Mouse (Mus musculus) kidney, adult 2 months (tissue): ENCODE data around the gene Cyp2d10. TPM values are rescaled to one million over a fixed set of nuclear protein-coding genes. Genes with fewer than 3 reads are reported as not detected.
A peak's percentile ranks its signal among the peaks of the same experiment; 100 is the strongest.
"Not testable (repeated sequence)": the region's sequence is repeated elsewhere in the genome, so short reads cannot be mapped to it uniquely, and the experiment has no call there.

Experiments
- DNase-seq: peaks from one replicate; pipeline ENCODE4 v3.0.0; 2021
- H3K27ac ChIP-seq: fragments of 200-500 bp; 2 replicates; pipeline ENCODE4 v1.5.1; 2012; ENCODE audit warnings: low read depth, low read length, control low read depth, inconsistent platforms; ENCODE audit not compliant: insufficient read depth
- H3K27me3 ChIP-seq: fragments of 200-500 bp; replicated peaks from 2 replicates; pipeline ENCODE4 v1.6.1; 2012; ENCODE audit warnings: mild to moderate bottlenecking, moderate library complexity, low read length, inconsistent platforms; ENCODE audit not compliant: control insufficient read depth, insufficient read depth
- H3K36me3 ChIP-seq: fragments of 200-500 bp; 2 replicates; pipeline ENCODE4 v1.6.1; 2012; ENCODE audit warnings: mild to moderate bottlenecking, moderate library complexity, low read length, inconsistent platforms; ENCODE audit not compliant: control insufficient read depth, insufficient read depth
- H3K4me1 ChIP-seq: fragments of 200-500 bp; 2 replicates; pipeline ENCODE4 v1.6.1; 2011; ENCODE audit warnings: low read length; ENCODE audit not compliant: control insufficient read depth, insufficient read depth
- H3K4me3 ChIP-seq: fragments of 200-500 bp; 2 replicates; pipeline ENCODE4 v1.5.1; 2011; ENCODE audit warnings: mild to moderate bottlenecking, low read depth, low read length, control low read depth; ENCODE audit not compliant: insufficient read depth
- CTCF ChIP-seq: fragments of 200-500 bp; conservative IDR thresholded peaks from 2 replicates; pipeline ENCODE4 v1.5.1; 2011; ENCODE audit warnings: low read depth, mild to moderate bottlenecking, control low read depth, low read length, moderate library complexity, mixed read lengths; ENCODE audit not compliant: insufficient read depth, insufficient read length
- POLR2A ChIP-seq: fragments of 200-500 bp; IDR thresholded peaks from one replicate; pipeline ENCODE4 v1.6.1; 2011; ENCODE audit warnings: low read depth, low read length, control low read depth
- WGBS: fragments of 180-500 bp; shearing (Covaris S2); methylation state at CpG from one replicate; pipeline ENCODE4 v1.1.7; 2018; 5-methylcytosine and 5-hydroxymethylcytosine counted together
- polyA plus RNA-seq: library from polyadenylated mRNA; depleted of rRNA; stranded (reverse); fragments of >200 nt; gene quantifications from 2 replicates; pipeline ENCODE4 v1.2.3, GENCODE M21; 2012; rRNA removed

The Cyp2d10 gene
- 0.22 and 0.33 TPM in 2 replicates for polyA plus RNA-seq

DNA sequence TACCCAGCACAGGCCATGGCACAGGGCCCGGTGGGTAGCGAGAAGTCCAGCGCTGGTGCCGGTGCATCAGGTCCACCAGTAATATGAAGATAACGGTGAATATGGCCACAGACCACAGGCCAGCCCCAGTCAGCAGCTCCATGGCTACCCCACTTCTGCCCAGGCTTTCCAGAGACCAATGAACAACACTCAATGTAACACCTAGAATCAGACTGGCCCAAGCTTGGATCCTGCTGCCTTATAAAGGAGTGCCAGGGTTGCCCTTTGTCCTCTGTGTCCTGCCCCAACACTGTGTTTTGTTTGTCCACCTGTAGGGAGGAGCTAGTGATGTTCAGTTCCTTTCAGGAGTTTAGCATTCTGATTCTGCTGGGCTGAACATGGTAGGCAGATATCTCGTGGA lies at the start of gene Cyp2d10:
Gene Cyp2d10 (minus strand): TSS at position 215 of the 400 bp plus-strand sequence.
- no peaks in the 10 kb centered on the region for H3K36me3 ChIP-seq
- H3K27me3 ChIP-seq: no peaks in the 10 kb centered on the region
- DNase-seq: no peak
- no peak for TF ChIP-seq POLR2A
- no peak; the same call in 1 of the 2 replicates for TF ChIP-seq CTCF
- no peak within 1 kb of the TSS for H3K27ac ChIP-seq
- no peak within 1 kb of the TSS for H3K4me3 ChIP-seq
- no peaks in the 10 kb centered on the region for H3K4me1 ChIP-seq
- WGBS: 95% methylated on average over 6 of the region's 6 CpGs

DNA sequence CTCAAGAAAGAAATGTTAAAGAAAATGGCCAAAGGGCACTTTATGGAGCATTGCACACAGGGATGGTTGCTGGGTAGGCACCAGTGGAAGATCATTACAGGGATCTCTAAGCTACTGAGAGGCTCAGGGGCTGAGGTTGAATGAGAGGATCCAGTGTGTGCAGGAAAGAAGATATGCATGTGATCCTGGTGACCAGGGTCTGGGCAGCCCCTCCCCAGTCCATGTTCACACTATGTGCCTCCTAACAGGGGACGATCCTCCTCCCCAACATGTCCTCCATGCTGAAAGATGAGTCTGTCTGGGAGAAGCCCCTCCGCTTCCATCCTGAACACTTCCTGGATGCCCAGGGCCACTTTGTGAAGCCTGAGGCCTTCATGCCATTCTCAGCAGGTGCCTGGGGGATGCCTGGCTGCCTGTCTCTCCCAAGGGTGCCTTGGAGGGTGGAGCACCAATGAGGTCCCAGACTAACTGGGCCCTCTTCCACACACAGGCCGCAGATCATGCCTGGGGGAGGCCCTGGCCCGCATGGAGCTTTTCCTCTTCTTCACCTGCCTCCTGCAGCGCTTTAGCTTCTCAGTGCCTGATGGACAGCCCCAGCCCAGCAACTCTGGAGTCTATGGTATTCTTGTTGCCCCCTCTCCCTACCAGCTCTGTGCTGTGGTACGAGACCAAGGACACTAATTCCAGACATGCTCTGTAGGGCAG lies 49.2 kb upstream of the Cyp2d10 start:
- H3K4me1 ChIP-seq, H3K27me3 ChIP-seq, H3K27ac ChIP-seq, H3K36me3 ChIP-seq, DNase-seq, H3K4me3 ChIP-seq: not testable (repeated sequence)
- WGBS: 91% methylated on average over 6 of the region's 6 CpGs

DNA sequence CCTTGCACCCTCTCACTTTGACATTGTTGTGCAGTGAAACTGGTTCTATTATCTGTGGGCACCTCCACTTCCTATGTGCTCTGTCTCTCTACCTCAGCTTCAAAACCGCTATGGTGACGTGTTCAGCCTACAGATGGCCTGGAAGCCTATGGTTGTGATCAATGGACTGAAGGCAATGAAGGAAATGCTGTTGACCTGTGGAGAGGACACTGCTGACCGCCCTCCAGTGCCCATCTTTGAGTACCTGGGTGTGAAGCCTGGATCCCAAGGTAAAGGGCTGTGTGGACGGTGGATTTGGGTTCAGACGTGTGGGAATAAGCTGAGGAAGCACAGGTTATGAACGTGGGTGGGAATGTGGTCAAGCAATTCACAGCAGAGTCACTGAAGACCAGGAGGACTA lies 46.5 kb upstream of the Cyp2d10 start:
- H3K36me3 ChIP-seq, H3K4me3 ChIP-seq, H3K27ac ChIP-seq, H3K27me3 ChIP-seq, DNase-seq, H3K4me1 ChIP-seq: not testable (repeated sequence)
- 86% methylated on average over 6 of the region's 6 CpGs for WGBS

DNA sequence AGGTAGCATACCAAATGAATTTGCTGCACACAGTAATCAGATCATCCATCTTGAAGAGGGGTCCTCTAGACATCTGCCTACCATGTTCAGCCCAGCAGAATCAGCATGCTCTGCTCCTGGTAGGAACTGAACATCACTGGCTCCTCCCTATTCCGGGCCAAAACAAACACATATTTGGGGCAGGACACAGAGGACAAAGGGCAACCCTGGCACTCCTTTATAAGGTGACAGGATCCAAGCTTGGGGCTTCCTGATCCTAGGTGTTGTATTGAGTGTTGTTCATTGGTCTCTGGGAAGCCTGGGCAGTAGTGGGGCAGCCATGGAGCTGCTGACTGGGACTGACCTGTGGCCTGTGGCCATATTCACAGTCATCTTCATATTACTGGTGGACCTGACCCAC lies 45.1 kb upstream of the Cyp2d10 start:
- 72% methylated on average over 1 of the region's 1 CpGs for WGBS
- H3K4me3 ChIP-seq: peak overlapping the region; percentile 10; the same call in 1 of the 2 replicates
- not testable (repeated sequence) for H3K27me3 ChIP-seq, H3K4me1 ChIP-seq, H3K36me3 ChIP-seq, H3K27ac ChIP-seq
- DNase-seq: peak; percentile 65

DNA sequence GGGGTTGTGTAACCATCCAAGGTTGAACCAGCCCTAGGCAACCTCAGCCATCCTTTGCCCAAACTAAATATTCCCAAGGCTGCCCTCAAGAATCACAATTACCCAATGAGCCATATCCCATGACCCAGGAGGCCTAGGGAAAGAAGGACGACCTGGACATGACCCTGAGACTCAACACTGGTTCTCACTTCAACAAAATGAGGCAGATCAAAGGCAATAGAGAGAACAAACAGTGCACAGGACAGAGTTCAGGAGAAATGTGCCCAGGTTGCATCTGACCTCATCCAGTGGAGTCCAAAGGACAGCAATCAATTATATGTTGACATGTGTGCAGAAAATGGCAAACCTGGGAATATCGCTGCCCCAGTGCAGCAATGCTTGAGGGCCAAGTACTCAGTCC lies 43.0 kb upstream of the Cyp2d10 start:
- not testable (repeated sequence) for H3K27ac ChIP-seq, H3K36me3 ChIP-seq, H3K4me3 ChIP-seq, H3K4me1 ChIP-seq, H3K27me3 ChIP-seq
- peak; percentile 77 for DNase-seq
- WGBS: 35% methylated on average over 2 of the region's 2 CpGs

DNA sequence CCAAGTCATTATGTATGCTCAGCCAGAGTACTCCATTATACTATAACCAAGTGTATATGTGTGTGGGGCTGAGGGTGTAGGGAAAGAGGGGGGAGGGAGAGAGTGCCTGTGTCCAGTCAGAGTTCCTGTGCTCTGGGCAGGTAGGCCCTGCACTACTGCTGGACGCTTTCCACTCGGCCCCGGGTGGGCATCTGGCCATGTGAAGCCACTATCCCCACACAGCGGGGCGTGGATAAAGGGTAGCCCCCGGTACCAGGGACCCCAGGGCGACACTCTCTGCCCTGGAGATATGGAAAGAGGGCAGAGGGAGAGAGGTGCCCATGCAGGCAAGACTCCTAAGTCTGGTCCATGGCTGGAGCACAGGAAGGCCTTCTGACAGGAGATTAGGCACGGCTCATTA lies 38.2 kb upstream of the Cyp2d10 start:
- Histone ChIP-seq H3K27me3 (no peaks in the 10 kb centered on the region), H3K27ac (no peak overlapping the region), H3K36me3 (no peaks in the 10 kb centered on the region), H3K4me1 (no peaks in the 10 kb centered on the region; the same call in 1 of the 2 replicates), H3K4me3 (no peak overlapping the region)
- WGBS: 80% methylated on average over 8 of the region's 8 CpGs
- DNase-seq: no peak
- TF ChIP-seq CTCF (no peak), POLR2A (no peak)

DNA sequence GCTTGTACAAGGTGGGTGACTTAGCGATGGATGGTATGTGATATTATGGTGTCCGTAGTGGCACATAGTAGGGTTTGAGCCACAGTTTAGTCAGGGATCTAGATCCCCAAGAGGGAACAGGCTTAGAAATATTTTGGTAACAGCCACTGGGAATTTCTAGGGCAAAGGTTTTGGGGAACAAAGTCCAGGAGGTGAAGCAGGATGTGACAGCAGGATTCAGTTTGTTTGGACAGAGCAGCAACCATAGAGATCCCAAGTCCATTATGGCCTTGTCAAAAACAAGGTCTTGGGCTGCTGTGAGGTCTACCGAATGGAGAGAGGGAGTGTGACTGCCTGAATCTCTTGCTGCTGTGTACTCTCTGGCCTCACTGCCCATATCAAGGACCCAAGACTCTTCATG lies 36.7 kb upstream of the Cyp2d10 start:
- Histone ChIP-seq H3K27ac (no peak overlapping the region), H3K4me3 (no peak overlapping the region), H3K4me1 (no peaks in the 10 kb centered on the region; the same call in 1 of the 2 replicates), H3K27me3 (no peaks in the 10 kb centered on the region), H3K36me3 (no peaks in the 10 kb centered on the region)
- no peak for TF ChIP-seq POLR2A
- no peak for TF ChIP-seq CTCF
- WGBS: 89% methylated on average over 3 of the region's 3 CpGs
- DNase-seq: peak; percentile 65

DNA sequence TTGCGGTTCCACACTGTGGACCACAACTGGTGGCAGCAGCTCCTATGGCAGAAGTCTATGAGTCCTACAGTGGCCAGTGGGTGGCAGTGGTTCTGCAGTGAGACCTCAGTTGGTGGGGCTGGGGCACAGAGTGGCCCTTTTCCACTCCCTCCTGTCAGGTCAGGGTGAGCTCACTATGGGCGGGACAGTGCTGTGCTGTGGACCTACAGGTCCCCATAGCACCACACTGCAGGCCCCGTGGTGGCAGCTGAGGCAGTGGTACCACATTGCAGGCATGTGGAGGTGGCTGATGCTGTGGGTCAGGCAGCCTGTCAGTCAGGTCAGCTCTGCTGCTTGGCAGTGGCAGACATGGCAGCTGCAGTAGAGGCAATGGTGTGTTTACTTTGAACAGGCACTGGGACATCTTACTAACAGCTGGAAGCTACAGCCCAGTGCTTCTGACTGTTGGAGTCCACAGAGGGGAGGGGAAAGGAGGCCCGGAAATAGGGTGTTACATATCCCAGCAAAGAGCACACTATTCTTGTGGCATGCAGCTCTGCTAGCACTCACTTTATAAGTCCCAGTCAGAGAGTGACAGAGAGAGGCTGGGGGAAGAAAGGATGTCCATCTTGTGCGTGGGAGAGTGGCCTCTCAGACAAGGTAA lies 31.1 kb upstream of the Cyp2d10 start:
- 56% methylated on average over 5 of the region's 5 CpGs for WGBS
- TF ChIP-seq POLR2A (no peak), CTCF (peak; percentile 63)
- no peak overlapping the region for H3K4me3 ChIP-seq
- H3K27me3 ChIP-seq: no peaks in the 10 kb centered on the region
- DNase-seq: peak; percentile 42
- no peaks in the 10 kb centered on the region for H3K4me1 ChIP-seq
- H3K36me3 ChIP-seq: no peaks in the 10 kb centered on the region
- no peak overlapping the region for H3K27ac ChIP-seq
